Mouse (Mus musculus) testis, adult 2 months (tissue): ENCODE measurements around the gene Podxl2.

Source experiments
- CTCF ChIP-seq: fragments of 200-500 bp; IDR thresholded peaks from 2 replicates; pipeline ENCODE4 v1.5.1; 2012; ENCODE audit warnings: low read depth, mild to moderate bottlenecking, inconsistent platforms, low read length, moderate library complexity; ENCODE audit not compliant: control insufficient read depth, insufficient read depth, insufficient replicate concordance
- POLR2A ChIP-seq: fragments of 200-500 bp; IDR thresholded peaks from 2 replicates; pipeline ENCODE4 v1.6.1; 2012; ENCODE audit warnings: low read depth, mild to moderate bottlenecking, inconsistent platforms, low read length, moderate library complexity; ENCODE audit not compliant: control insufficient read depth

DNA sequence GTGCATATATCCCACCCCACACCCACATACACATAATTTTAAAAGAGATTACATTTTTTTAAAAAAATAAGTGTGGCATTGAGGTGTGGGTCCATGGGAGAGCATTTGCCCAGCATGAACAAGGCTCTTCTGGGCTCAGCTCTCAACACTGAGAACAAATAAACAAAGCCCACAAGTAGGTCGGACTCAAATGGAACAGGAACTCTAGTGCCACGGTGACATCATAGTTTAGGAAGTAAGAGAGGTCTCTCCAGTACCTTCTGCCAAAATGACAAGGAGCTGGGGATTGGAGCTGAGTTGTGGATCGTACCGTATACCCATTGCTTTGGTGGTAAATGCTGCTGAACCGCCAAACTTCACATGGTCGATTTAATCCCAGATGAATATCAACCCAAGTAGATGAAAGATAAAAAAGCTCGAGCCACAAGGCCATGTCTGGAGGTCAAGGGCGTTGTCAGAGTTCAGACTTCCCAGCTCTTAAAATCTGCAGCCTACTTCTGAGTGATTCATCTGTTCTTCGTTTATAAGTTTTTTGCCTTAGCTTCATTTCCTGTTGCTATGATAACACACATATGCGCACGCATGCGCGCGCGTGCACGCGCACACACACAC lies 69.8 kb downstream of the Podxl2 start:
- TF ChIP-seq POLR2A, result no peak
- no peak for TF ChIP-seq CTCF
